Mouse (Mus musculus): Measurements from ENCODE around the gene Pgf.

- TF ChIP-seq POLR2A (IDR thresholded peaks at IDR 0.05; ENCODE audit: borderline replicate concordance, extremely low read depth, insufficient read depth, insufficient read length, poor library complexity, severe bottlenecking) (no peak), CTCF (IDR thresholded peaks at IDR 0.05; ENCODE audit: borderline replicate concordance, extremely low read depth, insufficient read depth, insufficient read length) (no peak)
Measured at GRCm38 (mm10) chr12:85175926-85176845, 1.4 kb downstream of the Pgf start.

Measured in brain, embryonic 14.5 days (tissue).